Mouse (Mus musculus) brain, embryonic 14.5 days (tissue): ENCODE data around the gene Kcna3. TPM values are rescaled to one million over a fixed set of nuclear protein-coding genes. Genes with fewer than 3 reads are reported as not detected.

ENCODE experiments used
- DNase-seq: peaks from one replicate; pipeline ENCODE4 v3.0.0-alpha.2; 2011; ENCODE audit warnings: low read depth
- CTCF ChIP-seq: fragments of 200-500 bp; IDR thresholded peaks from 2 replicates; pipeline ENCODE4 v1.5.1; 2012; ENCODE audit warnings: inconsistent platforms, mild to moderate bottlenecking, moderate library complexity, borderline replicate concordance; ENCODE audit not compliant: insufficient read depth, insufficient read length; ENCODE audit errors: extremely low read depth
- POLR2A ChIP-seq: fragments of 200-500 bp; IDR thresholded peaks from 2 replicates; pipeline ENCODE4 v1.6.1; 2012; ENCODE audit warnings: mild to moderate bottlenecking, inconsistent platforms, borderline replicate concordance; ENCODE audit not compliant: poor library complexity, insufficient read depth, insufficient read length, severe bottlenecking; ENCODE audit errors: extremely low read depth
- polyA plus RNA-seq: library from polyadenylated mRNA; depleted of rRNA; stranded (reverse); fragments of >200 nt; gene quantifications from 2 replicates; pipeline ENCODE4 v1.2.3, GENCODE M21; 2012

Kcna3 gene
- polyA plus RNA-seq, 1 experiment = 9.9 TPM

DNA sequence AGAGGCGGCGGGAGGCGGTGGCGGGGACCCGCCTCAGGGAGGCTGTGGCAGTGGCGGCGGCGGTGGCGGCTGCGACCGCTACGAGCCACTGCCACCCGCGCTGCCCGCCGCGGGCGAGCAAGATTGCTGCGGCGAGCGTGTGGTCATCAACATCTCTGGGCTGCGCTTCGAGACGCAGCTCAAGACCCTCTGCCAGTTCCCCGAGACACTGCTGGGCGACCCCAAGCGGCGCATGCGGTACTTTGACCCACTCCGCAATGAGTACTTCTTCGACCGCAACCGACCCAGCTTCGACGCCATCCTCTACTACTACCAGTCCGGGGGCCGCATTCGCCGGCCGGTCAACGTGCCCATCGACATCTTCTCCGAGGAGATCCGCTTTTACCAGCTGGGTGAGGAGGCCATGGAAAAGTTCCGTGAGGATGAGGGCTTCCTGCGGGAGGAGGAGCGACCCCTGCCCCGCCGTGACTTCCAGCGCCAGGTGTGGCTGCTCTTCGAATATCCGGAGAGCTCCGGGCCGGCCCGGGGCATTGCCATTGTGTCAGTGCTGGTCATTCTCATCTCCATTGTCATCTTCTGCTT is 580 bp downstream of the Kcna3 start:
- TF ChIP-seq POLR2A (no peak), CTCF (no peak)
- peak; percentile 79 for DNase-seq

GRCm38 (mm10) chr3:107037105-107037504 is 1.1 kb downstream of the Kcna3 start:
- TF ChIP-seq CTCF (no peak), POLR2A (no peak)
- DNase-seq = no peak

DNA sequence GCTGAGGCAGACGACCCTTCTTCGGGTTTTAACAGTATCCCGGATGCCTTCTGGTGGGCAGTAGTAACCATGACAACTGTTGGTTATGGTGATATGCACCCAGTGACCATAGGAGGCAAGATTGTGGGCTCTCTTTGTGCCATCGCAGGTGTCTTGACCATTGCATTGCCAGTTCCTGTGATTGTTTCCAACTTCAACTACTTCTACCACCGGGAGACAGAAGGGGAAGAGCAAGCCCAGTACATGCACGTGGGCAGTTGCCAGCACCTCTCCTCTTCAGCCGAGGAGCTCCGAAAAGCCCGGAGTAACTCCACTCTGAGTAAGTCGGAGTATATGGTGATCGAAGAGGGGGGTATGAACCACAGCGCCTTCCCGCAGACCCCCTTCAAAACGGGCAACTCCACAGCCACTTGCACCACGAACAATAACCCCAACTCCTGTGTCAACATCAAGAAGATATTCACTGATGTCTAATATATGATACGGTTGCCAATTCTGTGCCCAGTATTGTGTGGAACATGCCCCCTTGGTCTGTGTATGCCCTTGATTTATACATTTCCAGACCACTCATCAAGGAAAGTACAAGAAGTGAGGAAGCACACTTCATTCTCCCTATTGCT is 1.7 kb downstream of the Kcna3 start:
- TF ChIP-seq CTCF (no peak), POLR2A (no peak)
- DNase-seq = peak; percentile 33

DNA sequence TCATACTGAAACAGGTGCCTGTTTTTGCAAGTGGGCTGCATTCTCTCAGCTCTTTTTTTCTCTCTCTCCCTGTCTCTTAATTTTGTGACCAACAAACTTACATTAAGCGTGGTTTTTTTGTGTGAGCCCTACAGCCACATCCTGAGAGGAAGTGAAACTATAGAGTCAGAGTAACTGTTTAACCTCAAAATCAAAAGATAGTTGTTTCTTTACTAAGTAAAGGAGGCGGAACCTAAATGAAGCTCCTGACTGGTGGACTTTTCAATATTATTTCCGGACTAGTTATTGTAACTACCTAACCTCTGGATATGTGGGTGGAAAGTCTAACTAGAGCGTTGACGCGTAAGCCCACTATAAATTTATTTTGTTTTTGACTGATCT is 2.2 kb downstream of the Kcna3 start:
- peak; percentile 6 for DNase-seq
- TF ChIP-seq CTCF = no peak
- no peak for TF ChIP-seq POLR2A

DNA sequence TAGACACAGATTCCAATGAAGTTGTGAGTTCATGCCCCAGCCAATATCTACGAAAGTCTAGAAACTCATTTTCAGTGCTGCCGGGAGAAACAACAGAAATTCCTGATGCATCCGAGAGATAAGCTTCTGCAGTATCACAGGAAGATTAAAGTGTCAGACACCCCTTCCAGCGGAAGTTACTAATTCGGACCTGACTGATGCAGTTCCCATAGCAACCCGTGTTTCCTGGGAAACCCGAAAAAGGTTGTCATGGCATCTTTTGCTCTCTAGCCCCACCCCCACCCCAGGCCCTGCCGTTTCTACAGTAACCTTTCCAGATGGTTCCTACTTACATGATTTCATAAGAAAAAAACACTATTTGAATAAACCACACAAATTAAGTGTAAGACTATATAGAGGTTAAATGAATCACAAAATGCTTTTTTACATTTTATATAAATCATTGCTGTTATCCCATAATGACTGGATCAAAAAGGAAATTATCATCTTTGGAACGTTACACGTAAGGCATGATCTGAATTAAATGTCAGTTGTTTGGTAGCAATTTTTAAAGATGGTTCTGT is 2.8 kb downstream of the Kcna3 start:
- no peak for TF ChIP-seq CTCF
- no peak for TF ChIP-seq POLR2A
- DNase-seq = peak; percentile 93

- TF ChIP-seq POLR2A (no peak), CTCF (no peak)
- no peak for DNase-seq
These were observed 3.3 kb downstream of the Kcna3 start for GRCm38 (mm10) chr3:107039306-107039705.

DNA sequence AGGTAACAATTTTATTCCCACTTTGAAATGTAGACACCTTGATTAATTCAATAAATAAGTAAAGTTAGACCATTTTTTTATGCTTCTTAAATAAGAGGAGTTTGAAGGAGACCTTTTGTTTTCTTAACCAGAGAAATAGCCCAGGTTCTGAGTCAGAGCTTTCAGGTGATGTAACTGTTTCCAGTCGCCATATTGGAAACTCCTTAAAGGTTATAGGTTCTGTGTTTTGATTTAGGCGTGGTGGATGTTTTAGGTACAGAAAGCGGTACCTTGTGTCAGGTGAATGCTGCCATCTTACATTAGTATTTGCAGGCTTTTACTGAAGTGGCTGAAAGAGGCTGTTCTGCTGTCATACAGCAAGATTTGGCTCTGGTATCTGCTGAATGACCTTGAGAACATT is 4.4 kb downstream of the Kcna3 start:
- TF ChIP-seq POLR2A (no peak), CTCF (no peak)
- peak; percentile 13 for DNase-seq

- DNase-seq = peak; percentile 80
- TF ChIP-seq POLR2A (no peak), CTCF (no peak)
These were observed 5.7 kb downstream of the Kcna3 start for GRCm38 (mm10) chr3:107041718-107042117.

DNA sequence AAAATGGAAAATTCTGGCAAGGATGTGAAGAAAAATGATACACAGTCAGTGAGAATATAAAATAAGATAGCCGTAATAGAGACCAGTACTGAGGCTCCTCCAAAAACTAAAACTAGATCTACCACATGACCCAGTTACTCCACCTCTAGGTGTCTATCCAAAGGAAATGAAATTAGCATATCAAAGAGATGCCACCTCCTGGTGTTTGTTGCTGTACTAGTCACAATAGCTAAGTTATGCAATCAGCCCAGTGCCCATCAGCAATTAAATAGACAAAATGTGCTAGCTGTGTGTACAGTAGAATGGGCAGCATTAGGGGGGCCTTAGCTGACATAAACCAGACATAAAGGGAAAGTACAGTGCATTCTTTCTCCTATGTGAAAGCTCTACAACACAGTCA is 25.5 kb downstream of the Kcna3 start:
- TF ChIP-seq POLR2A (no peak), CTCF (no peak)
- DNase-seq = no peak

DNA sequence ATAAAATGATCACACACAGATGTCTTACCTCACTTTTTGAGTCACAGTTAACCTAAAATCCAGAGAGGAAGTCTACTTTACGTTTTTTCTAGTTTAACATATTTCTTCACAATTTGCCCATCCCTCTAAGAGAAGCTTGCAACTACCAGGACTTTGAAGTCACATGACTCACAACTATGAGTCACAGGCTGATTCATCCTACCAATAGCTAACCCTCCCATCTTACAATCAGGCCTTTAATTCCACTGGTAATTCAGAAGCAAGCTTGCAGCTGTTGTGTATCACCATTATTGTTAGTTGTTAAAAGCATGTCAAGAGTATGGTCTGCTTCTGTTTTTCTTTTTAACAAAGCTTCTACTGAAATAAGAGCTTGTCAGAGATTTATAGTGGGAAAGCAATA is 26.8 kb downstream of the Kcna3 start:
- no peak for TF ChIP-seq POLR2A
- DNase-seq = peak; percentile 21

DNA sequence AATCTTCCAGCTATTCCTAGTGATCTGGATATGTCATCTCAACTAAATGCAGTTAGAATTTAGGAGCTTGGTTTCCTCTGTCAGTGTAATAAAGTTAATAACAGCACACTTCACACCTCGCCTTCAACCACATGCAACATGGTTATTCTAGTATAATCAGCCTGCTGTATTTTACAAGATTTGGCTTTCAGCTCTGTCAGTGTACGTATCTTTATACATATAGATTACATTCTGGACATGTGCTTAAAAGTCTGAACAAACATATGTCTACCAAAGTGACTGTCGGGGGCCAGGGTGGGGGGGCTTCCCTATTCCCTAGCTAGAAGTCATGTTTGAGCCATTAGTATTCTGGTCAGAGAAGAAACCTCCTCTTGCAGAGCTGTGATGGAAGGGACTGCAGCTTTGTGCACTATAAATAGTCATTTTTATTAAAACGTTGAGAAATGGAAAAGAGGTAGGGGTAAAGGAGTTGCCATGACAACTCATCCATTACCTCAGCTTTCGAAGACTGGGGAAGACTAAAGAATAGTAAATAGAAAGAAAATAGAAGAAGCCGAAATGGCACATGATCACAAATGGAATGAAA is 29.6 kb downstream of the Kcna3 start:
- DNase-seq = peak; percentile 89
- TF ChIP-seq CTCF (no peak), POLR2A (no peak)
